Mouse (Mus musculus) cerebellum, adult 2 months (tissue): Measurements from ENCODE around the gene Xpc. TPM values are rescaled to one million over a fixed set of nuclear protein-coding genes. Genes with fewer than 3 reads are reported as not detected.

Experiments
- DNase-seq, 2 experiments: peaks; one replicate each; pipeline ENCODE4 v3.0.0; 2021
- H3K27ac ChIP-seq: fragments of 200-500 bp; 2 replicates; pipeline ENCODE4 v1.5.1; 2012; ENCODE audit warnings: low read length, control low read depth, inconsistent platforms; ENCODE audit not compliant: insufficient read depth
- H3K27me3 ChIP-seq: fragments of 200-500 bp; 2 replicates; pipeline ENCODE4 v1.6.1; 2012; ENCODE audit warnings: inconsistent platforms, mild to moderate bottlenecking, low read length, moderate library complexity; ENCODE audit not compliant: control insufficient read depth, insufficient read depth
- H3K4me1 ChIP-seq: fragments of 200-500 bp; 2 replicates; pipeline ENCODE4 v1.6.1; 2011; ENCODE audit warnings: low read length; ENCODE audit not compliant: control insufficient read depth, insufficient read depth
- H3K4me3 ChIP-seq: fragments of 200-500 bp; replicated peaks from 2 replicates; pipeline ENCODE3; 2011; ENCODE audit warnings: mild to moderate bottlenecking, low read depth, low read length, control low read depth; ENCODE audit not compliant: insufficient read depth
- CTCF ChIP-seq: fragments of 200-500 bp; IDR thresholded peaks from 2 replicates; pipeline ENCODE4 v1.5.1; 2011; ENCODE audit warnings: low read depth, mild to moderate bottlenecking, control low read depth, low read length, moderate library complexity, borderline replicate concordance; ENCODE audit not compliant: insufficient read depth
- POLR2A ChIP-seq: fragments of 200-500 bp; IDR thresholded peaks from 2 replicates; pipeline ENCODE4 v1.6.1; 2011; ENCODE audit warnings: low read length, control low read depth, borderline replicate concordance; ENCODE audit not compliant: insufficient read depth
- WGBS: fragments of 180-500 bp; shearing (Covaris S2); methylation state at CpG from one replicate; pipeline ENCODE4 v1.1.7; 2018; 5-methylcytosine and 5-hydroxymethylcytosine counted together
- polyA plus RNA-seq: library from polyadenylated mRNA; depleted of rRNA; stranded (reverse); fragments of >200 nt; gene quantifications from 2 replicates; pipeline ENCODE4 v1.2.3, GENCODE M21; 2012

The Xpc gene
- polyA plus RNA-seq, 1 experiment: 13.2 TPM

- no peak overlapping the region for H3K4me3 ChIP-seq
- no peak overlapping the region for H3K27ac ChIP-seq
- no peak for TF ChIP-seq POLR2A
- no peak for TF ChIP-seq CTCF
- no peaks in the 10 kb centered on the region for H3K27me3 ChIP-seq
- H3K4me1 ChIP-seq: no peaks in the 10 kb centered on the region
- 90% methylated on average over 2 of the region's 2 CpGs for WGBS
- no peak for DNase-seq
These were observed 49.9 kb downstream of the Xpc start for GRCm38 (mm10) chr6:91465756-91466155.

DNA sequence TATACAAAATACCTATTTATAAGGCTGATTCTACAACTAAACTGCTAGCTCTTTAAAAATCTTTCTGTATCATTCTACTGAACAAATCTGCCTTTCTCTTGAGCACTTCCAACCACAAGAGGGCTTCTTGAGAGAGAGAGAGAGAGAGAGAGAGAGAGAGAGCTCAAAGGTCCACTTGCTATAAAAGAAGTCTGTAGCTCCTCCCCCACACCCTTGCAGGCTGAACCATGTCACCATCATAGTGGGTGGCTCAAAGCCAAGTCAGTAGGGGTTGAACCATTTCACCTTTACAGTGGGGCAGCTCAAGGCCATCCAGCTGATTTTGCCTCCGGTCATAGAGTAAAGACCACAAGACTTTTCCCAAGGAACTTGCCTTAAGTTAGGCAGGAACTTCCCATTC lies 56.2 kb downstream of the Xpc start:
- H3K27ac ChIP-seq: no peak overlapping the region
- no peaks in the 10 kb centered on the region for H3K27me3 ChIP-seq
- no peak overlapping the region for H3K4me3 ChIP-seq
- TF ChIP-seq CTCF: no peak
- TF ChIP-seq POLR2A: no peak
- DNase-seq: no peak
- WGBS: 85% methylated on average over 1 of the region's 1 CpGs
- no peaks in the 10 kb centered on the region for H3K4me1 ChIP-seq

GRCm38 (mm10) chr6:91454546-91454945 lies 61.1 kb downstream of the Xpc start:
- TF ChIP-seq POLR2A: no peak
- TF ChIP-seq CTCF: no peak
- Histone ChIP-seq H3K4me3 (no peak overlapping the region), H3K4me1 (no peaks in the 10 kb centered on the region), H3K27me3 (no peaks in the 10 kb centered on the region), H3K27ac (no peak overlapping the region)
- 75% methylated on average over 5 of the region's 5 CpGs for WGBS
- DNase-seq: no peak

DNA sequence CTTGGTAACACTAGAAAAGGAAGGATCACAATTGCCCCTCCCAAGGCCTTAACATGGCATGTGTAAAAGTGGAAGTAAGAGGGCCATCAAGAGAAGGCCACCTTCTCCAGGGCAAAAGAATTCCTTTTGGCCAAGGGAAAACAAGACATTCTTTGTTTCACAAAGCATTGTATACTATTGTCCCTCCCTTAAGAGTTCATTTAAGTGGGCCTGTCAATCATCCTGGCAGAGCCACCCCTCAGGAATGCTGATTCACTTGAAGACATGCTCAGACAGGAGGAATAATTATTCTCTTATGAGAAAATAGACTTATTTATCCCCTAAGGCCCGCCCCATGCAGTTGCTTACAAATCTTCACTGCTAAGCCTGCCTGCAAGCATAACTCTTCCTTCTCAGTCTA lies 63.6 kb downstream of the Xpc start:
- TF ChIP-seq CTCF: no peak
- TF ChIP-seq POLR2A: no peak
- 32% methylated on average over 1 of the region's 1 CpGs for whole genome bisulfite sequencing
- no peaks in the 10 kb centered on the region for H3K27me3 ChIP-seq
- H3K27ac ChIP-seq: no peak overlapping the region
- H3K4me1 ChIP-seq: no peaks in the 10 kb centered on the region
- no peak for DNase-seq
- no peak overlapping the region for H3K4me3 ChIP-seq

GRCm38 (mm10) chr6:91449472-91450225 lies 66.0 kb downstream of the Xpc start:
- Histone ChIP-seq H3K4me1 (no peaks in the 10 kb centered on the region), H3K4me3 (no peak overlapping the region), H3K27ac (no peak overlapping the region), H3K27me3 (no peaks in the 10 kb centered on the region)
- TF ChIP-seq CTCF (no peak), POLR2A (no peak)
- 44% methylated on average over 3 of the region's 3 CpGs for WGBS
- DNase-seq: no peak

GRCm38 (mm10) chr6:91445316-91445715 lies 70.4 kb downstream of the Xpc start:
- WGBS: 75% methylated on average over 3 of the region's 3 CpGs
- TF ChIP-seq CTCF (no peak), POLR2A (no peak)
- Histone ChIP-seq H3K27me3 (no peaks in the 10 kb centered on the region), H3K4me1 (0 out of 2 replicates have a peak, but pooled peaks cover 5% of the 10 kb centered on the region), H3K4me3 (no peak overlapping the region), H3K27ac (no peak overlapping the region)
- DNase-seq: no peak

DNA sequence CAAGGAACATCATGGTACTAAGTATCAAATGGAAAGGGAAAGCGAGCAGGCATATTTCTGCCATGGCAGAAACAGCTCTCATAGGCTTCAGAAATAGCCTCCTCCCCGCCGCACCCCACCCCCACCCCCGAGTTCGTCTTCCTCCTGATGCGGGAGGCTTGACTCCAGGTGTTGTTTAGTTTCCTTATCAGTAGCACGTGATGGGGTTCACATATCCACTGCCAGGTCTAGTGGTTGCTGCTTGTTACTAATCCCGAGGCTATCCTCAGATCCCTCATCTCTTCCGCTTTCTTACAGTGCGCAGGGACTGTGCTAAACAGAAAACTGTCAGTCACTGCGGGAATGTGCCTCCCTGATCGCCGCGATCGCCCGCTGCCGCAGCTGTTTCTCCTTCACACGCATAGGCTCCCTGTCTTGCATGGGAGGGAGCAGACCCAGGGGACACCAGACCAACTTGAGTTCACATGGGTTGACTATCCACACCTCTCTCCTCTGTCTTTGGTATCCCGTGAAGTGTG lies 74.5 kb downstream of the Xpc start:
- WGBS: 1% methylated on average over 19 of the region's 19 CpGs
- Histone ChIP-seq H3K27me3 (no peaks in the 10 kb centered on the region), H3K27ac (no peak overlapping the region; the same call in 1 of the 2 replicates), H3K4me1 (0 out of 2 replicates have a peak, but pooled peaks cover 5% of the 10 kb centered on the region), H3K4me3 (peak overlapping the region; percentile 90)
- TF ChIP-seq CTCF: no peak
- TF ChIP-seq POLR2A: no peak
- DNase-seq: peak in 1 of 2 experiments; percentile 18
